Mouse (Mus musculus): ENCODE measurements around the gene Tenm2. TPM values are rescaled to one million over a fixed set of nuclear protein-coding genes. Genes with fewer than 3 reads are reported as not detected.

Tenm2 gene
- total and polyA plus RNA-seq, 3 experiments = not detected

DNA sequence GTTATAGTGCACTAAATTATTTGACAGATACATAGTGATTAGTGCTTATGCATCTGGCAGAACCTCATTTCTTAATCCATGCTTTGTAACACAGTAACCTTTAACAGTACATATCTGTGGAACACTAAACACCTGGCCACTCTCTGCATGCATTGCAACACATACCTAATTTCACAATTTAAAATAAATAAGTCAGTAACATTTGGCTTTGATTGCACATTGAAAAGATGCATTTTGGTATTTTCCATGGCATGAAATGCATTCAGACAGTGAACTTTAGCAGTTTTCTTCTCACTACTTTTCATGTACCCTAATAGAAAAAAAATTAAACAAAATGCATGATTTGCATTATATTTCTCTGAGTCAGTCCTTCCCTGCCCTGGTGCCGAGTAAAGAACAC lies 85.8 kb downstream of the Tenm2 start:
- no peak overlapping the region for H3K4me3 ChIP-seq (ENCODE audit: control insufficient read depth in 1 of 2, insufficient read depth in 1 of 2, low read depth in 2 of 2, low read length in 2 of 2)
- DNase-seq (ENCODE audit: low read depth, low spot score) = no peak
- no peak for TF ChIP-seq MAFK (IDR thresholded peaks at IDR 0.05; ENCODE audit: borderline replicate concordance, low read depth, low read length)
- TF ChIP-seq TCF12 (IDR thresholded peaks at IDR 0.05; ENCODE audit: low read depth, low read length) = no peak
- TF ChIP-seq E2F4 (IDR thresholded peaks at IDR 0.05; ENCODE audit: borderline replicate concordance, low read depth, low read length) = no peak
- no peak for TF ChIP-seq NELFE (IDR thresholded peaks at IDR 0.05; ENCODE audit: low read depth, low read length)

DNA sequence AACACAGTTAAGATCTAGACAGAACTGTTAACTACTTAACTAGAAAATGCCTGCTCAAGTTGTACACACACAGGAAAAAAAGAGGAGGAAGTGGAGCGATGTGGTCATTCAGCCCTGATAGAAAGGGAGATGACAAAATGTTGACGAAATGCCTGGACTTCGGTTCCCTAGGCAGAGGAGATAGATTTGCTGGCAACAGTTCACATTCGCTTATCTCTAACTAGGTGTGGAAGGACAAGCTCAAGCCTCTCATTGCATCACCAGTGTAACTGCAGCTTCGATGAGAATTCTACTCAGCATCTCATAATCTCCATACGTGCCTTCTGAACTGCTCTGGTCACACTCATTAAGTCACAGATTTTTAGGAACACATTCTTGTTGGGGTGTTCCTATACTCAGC lies 91.8 kb downstream of the Tenm2 start:
- no peak overlapping the region for H3K9ac ChIP-seq (ENCODE audit: control insufficient read depth, low read depth, low read length, poor library complexity, severe bottlenecking)
- no peaks in the 10 kb centered on the region for H3K36me3 ChIP-seq (ENCODE audit: control insufficient read depth in 1 of 2, insufficient read depth in 2 of 2, low read length in 2 of 2)
- H3K27me3 ChIP-seq (ENCODE audit: control insufficient read depth in 1 of 2, insufficient read depth in 2 of 2, low read length in 2 of 2) = no peaks in the 10 kb centered on the region
- H3K9me3 ChIP-seq (replicated peaks; ENCODE audit: insufficient read depth, low read length) = no peaks in the 10 kb centered on the region
- no peak overlapping the region for H3K27ac ChIP-seq (ENCODE audit: control insufficient read depth, low read depth, low read length)
- H3K79me2 ChIP-seq (ENCODE audit: control insufficient read depth, insufficient read depth, low read length, poor library complexity) = no peaks in the 10 kb centered on the region
- no peak for TF ChIP-seq NRF1 (IDR thresholded peaks at IDR 0.05; ENCODE audit: insufficient read depth, low read depth, low read length, poor library complexity, severe bottlenecking)
- TF ChIP-seq ZC3H11A (IDR thresholded peaks at IDR 0.05; ENCODE audit: low read depth, low read length) = no peak
- TF ChIP-seq GABPA (IDR thresholded peaks at IDR 0.05; ENCODE audit: low read depth, low read length) = no peak
- no peak for TF ChIP-seq JUND (IDR thresholded peaks at IDR 0.05; ENCODE audit: low read depth, low read length)
- no peak for TF ChIP-seq MEF2A (IDR thresholded peaks at IDR 0.05; ENCODE audit: extremely low read depth, insufficient replicate concordance, low read depth, low read length, poor library complexity, severe bottlenecking)
- no peak for TF ChIP-seq MAX (IDR thresholded peaks at IDR 0.05; ENCODE audit: low read length)
- TF ChIP-seq ZKSCAN1 (IDR thresholded peaks at IDR 0.05; ENCODE audit: low read depth, low read length) = no peak
- TF ChIP-seq NELFE (IDR thresholded peaks at IDR 0.05; ENCODE audit: low read depth, low read length) = no peak
- no peak for TF ChIP-seq TBP (IDR thresholded peaks at IDR 0.05; ENCODE audit: low read depth, low read length)
- no peak for TF ChIP-seq CTCF (IDR thresholded peaks at IDR 0.05 in 2 of 3, conservative IDR thresholded peaks at IDR 0.05 in 1 of 3; ENCODE audit: control insufficient read depth in 1 of 3, insufficient read depth in 1 of 3, low read depth in 2 of 3, low read length in 3 of 3, poor library complexity in 1 of 3, severe bottlenecking in 1 of 3)
- TF ChIP-seq USF2 (IDR thresholded peaks at IDR 0.05; ENCODE audit: borderline replicate concordance in 1 of 2, insufficient read depth in 1 of 2, low read depth in 1 of 2, low read length in 2 of 2) = no peak
- no peak for TF ChIP-seq ELF1 (IDR thresholded peaks at IDR 0.05; ENCODE audit: low read depth, low read length)
- TF ChIP-seq MXI1 (IDR thresholded peaks at IDR 0.05; ENCODE audit: low read depth, low read length) = no peak
- TF ChIP-seq POLR2AphosphoS2 (IDR thresholded peaks at IDR 0.05; ENCODE audit: low read length) = no peak
- no peak for TF ChIP-seq USF1 (IDR thresholded peaks at IDR 0.05; ENCODE audit: low read depth, low read length)
- no peak for TF ChIP-seq POLR2AphosphoS5 (IDR thresholded peaks at IDR 0.05; ENCODE audit: borderline replicate concordance, low read depth, low read length)
- no peak for TF ChIP-seq TAL1 (IDR thresholded peaks at IDR 0.05; ENCODE audit: low read length)
- H3K4me3 ChIP-seq (ENCODE audit: control insufficient read depth in 1 of 2, insufficient read depth in 1 of 2, low read depth in 2 of 2, low read length in 2 of 2) = no peak overlapping the region
- DNase-seq (ENCODE audit: low read depth, low spot score) = no peak
- no peaks in the 10 kb centered on the region for H3K4me1 ChIP-seq (ENCODE audit: control insufficient read depth in 1 of 2, insufficient read depth in 2 of 2, low read length in 2 of 2)

More for the DNA sequence above, 85.8 kb downstream of the Tenm2 start:
- Histone ChIP-seq H3K36me3 (ENCODE audit: control insufficient read depth in 1 of 2, insufficient read depth in 2 of 2, low read length in 2 of 2) (no peaks in the 10 kb centered on the region), H3K9me3 (replicated peaks; ENCODE audit: insufficient read depth, low read length) (no peaks in the 10 kb centered on the region), H3K27ac (ENCODE audit: control insufficient read depth, low read depth, low read length) (no peak overlapping the region), H3K27me3 (ENCODE audit: control insufficient read depth in 1 of 2, insufficient read depth in 2 of 2, low read length in 2 of 2) (no peaks in the 10 kb centered on the region), H3K79me2 (ENCODE audit: control insufficient read depth, insufficient read depth, low read length, poor library complexity) (no peaks in the 10 kb centered on the region), H3K9ac (ENCODE audit: control insufficient read depth, low read depth, low read length, poor library complexity, severe bottlenecking) (no peak overlapping the region), H3K4me1 (ENCODE audit: control insufficient read depth in 1 of 2, insufficient read depth in 2 of 2, low read length in 2 of 2) (no peaks in the 10 kb centered on the region)

Data from MEL (cell line).